Comparison of ENCODE assay signal across 8 mouse cellular contexts in the genomic region with DNA sequence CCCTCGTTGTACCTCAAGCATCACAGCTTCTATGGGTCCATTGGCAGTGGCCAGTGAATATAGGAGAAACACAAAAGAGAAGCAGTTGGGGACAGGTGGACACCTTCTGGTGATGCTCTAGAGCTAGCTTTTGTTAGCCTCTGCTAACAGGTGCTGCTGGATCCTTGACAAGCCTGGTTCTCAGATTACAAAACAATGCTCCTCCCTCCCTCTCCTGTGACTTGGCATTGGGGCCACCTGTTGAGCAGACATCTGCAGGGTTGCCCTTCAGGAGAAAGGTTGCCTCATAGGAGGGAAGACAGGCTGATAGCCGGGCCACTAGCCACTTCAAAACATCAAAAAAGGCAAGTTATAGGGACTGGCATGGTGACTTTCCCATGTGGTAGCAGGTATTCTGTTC. TPM values are rescaled to one million over a fixed set of nuclear protein-coding genes. Genes with fewer than 3 reads are reported as not detected.
DNase-seq lines count a peak whose midpoint lies in the region; ATAC-seq and TF ChIP-seq lines count a peak whose summit lies in the region.

Slc31a2 (plus strand) TSS at position 287 of the 400 bp plus-strand sequence.

- no peak within 1 kb of the TSS for H3K4me3 ChIP-seq in thymus, adult 2 months (ENCODE audit: control insufficient read depth, insufficient read depth, low read length)
- H3K4me3 ChIP-seq in hindbrain, embryonic 16.5 days (ENCODE audit: low read length) = no peak within 1 kb of the TSS
- no peak within 1 kb of the TSS for H3K4me3 ChIP-seq in stomach, embryonic 15.5 days (replicated peaks)

- no peaks in the 10 kb centered on the region for H3K27me3 ChIP-seq in thymus, adult 2 months (ENCODE audit: control insufficient read depth, insufficient read depth, low read length)
- H3K27me3 ChIP-seq in hindbrain, embryonic 16.5 days (replicated peaks; ENCODE audit: control insufficient read depth, insufficient read depth, low read length) = no peaks in the 10 kb centered on the region
- H3K27me3 ChIP-seq in stomach, embryonic 15.5 days (replicated peaks) = no peaks in the 10 kb centered on the region

- H3K9me3 ChIP-seq in hindbrain, embryonic 16.5 days (ENCODE audit: control insufficient read depth, low read length) = no peaks in the 10 kb centered on the region
- no peaks in the 10 kb centered on the region for H3K9me3 ChIP-seq in stomach, embryonic 15.5 days

- ATAC-seq in hindbrain, embryonic 16.5 days = no peak
- ATAC-seq in stomach, embryonic 15.5 days (ENCODE audit: insufficient read depth, low FRiP score, low read depth) = no peak

- no peak for TF ChIP-seq POLR2A in thymus, adult 2 months (IDR thresholded peaks at IDR 0.05; ENCODE audit: control insufficient read depth, extremely low read depth, insufficient read depth, low read length, poor library complexity)

- no peak within 1 kb of the TSS for H3K27ac ChIP-seq in thymus, adult 2 months (ENCODE audit: control insufficient read depth, insufficient read depth, low read length)
- H3K27ac ChIP-seq in hindbrain, embryonic 16.5 days (ENCODE audit: low read depth, low read length) = no peak within 1 kb of the TSS
- no peak within 1 kb of the TSS for H3K27ac ChIP-seq in stomach, embryonic 15.5 days

- 44% methylated on average over 2 of the region's 2 CpGs for WGBS in thymus, adult 2 months
- WGBS in hindbrain, embryonic 16.5 days = 53% methylated on average over 2 of the region's 2 CpGs
- 52% methylated on average over 2 of the region's 2 CpGs for WGBS in stomach, embryonic 15.5 days

- no peak within 1 kb of the TSS for H3K9ac ChIP-seq in hindbrain, embryonic 16.5 days (ENCODE audit: low read depth, low read length)
- no peak within 1 kb of the TSS for H3K9ac ChIP-seq in stomach, embryonic 15.5 days

- H3K36me3 ChIP-seq in thymus, adult 2 months (ENCODE audit: control insufficient read depth, insufficient read depth, low read length) = no peaks in the 10 kb centered on the region
- no peaks in the 10 kb centered on the region for H3K36me3 ChIP-seq in hindbrain, embryonic 16.5 days (ENCODE audit: control insufficient read depth, insufficient read depth, low read length)
- no peaks in the 10 kb centered on the region for H3K36me3 ChIP-seq in stomach, embryonic 15.5 days

- DNase-seq in adrenal gland, adult 18-20 months (ENCODE audit: low spot score in 2 of 2) = no peak
- DNase-seq in adrenal gland, adult (ENCODE audit: inconsistent age in 2 of 2, low spot score in 1 of 2) = no peak
- DNase-seq in thymus, adult 2 months = no peak
- DNase-seq in thymus, postnatal 10 days (ENCODE audit: low spot score in 2 of 2) = no peak
- no peak for DNase-seq in layer of hippocampus, adult 9-11 months
- no peak for DNase-seq in liver

- H3K4me1 ChIP-seq in thymus, adult 2 months (replicated peaks; ENCODE audit: control insufficient read depth, insufficient read depth, low read length) = no peaks in the 10 kb centered on the region; the same call in none of the 2 replicates
- no peaks in the 10 kb centered on the region for H3K4me1 ChIP-seq in hindbrain, embryonic 16.5 days (ENCODE audit: control insufficient read depth, insufficient read depth, low read depth, low read length)
- H3K4me1 ChIP-seq in stomach, embryonic 15.5 days = no peaks in the 10 kb centered on the region

- TF ChIP-seq CTCF in thymus, adult 2 months (IDR thresholded peaks at IDR 0.05; ENCODE audit: borderline replicate concordance, control insufficient read depth, extremely low read depth, insufficient read depth, low read length, poor library complexity) = no peak

- H3K4me2 ChIP-seq in hindbrain, embryonic 16.5 days (ENCODE audit: low read length) = no peak within 1 kb of the TSS
- no peak within 1 kb of the TSS for H3K4me2 ChIP-seq in stomach, embryonic 15.5 days

RNA-seq across cellular contexts. Expression of gene Slc31a2, which starts in this region (rescaled TPM):
- total RNA-seq in adrenal gland, adult 18-20 months (2021) = 10 to 100 TPM; 27.0 to 28.3 TPM
- 19.0 and 21.6 TPM in 2 replicates for polyA plus RNA-seq in thymus, adult 2 months (2012; rRNA removed)
- polyA plus RNA-seq in hindbrain, embryonic 16.5 days (2015; fragmentation: Nextera tagmentation; extraction: Ambion mirVana) = 17.7 and 18.2 TPM in 2 replicates
- 21.4 and 23.9 TPM in 2 replicates for polyA plus RNA-seq in stomach, embryonic 15.5 days (2015; fragmentation: Nextera tagmentation; extraction: Ambion mirVana)
